Mouse (Mus musculus) intestine, embryonic 16.5 days (tissue): ENCODE measurements around the gene Sept1. TPM values are rescaled to one million over a fixed set of nuclear protein-coding genes. Genes with fewer than 3 reads are reported as not detected.
A peak's percentile ranks its signal among the peaks of the same experiment; 100 is the strongest.
"Not testable (repeated sequence)": the region's sequence is repeated elsewhere in the genome, so short reads cannot be mapped to it uniquely, and the experiment has no call there.

Source experiments
- ATAC-seq: fragments of 200-750 bp; cut with Nextera tagmentation; 2 replicates; pipeline ENCODE4 v1.8.0; 2017; ENCODE audit warnings: moderate TSS enrichment, moderate library complexity
- H3K27ac ChIP-seq: fragments of 300-500 bp; sonication (generic); 2 replicates; pipeline ENCODE4 v1.5.1; 2014; ENCODE audit warnings: mild to moderate bottlenecking, low read length
- H3K27me3 ChIP-seq: fragments of 300-500 bp; sonication (generic); replicated peaks from 2 replicates; pipeline ENCODE4 v1.6.1; 2014; ENCODE audit warnings: low read length, control low read depth, mixed read lengths; ENCODE audit not compliant: control insufficient read depth, insufficient read depth
- H3K36me3 ChIP-seq: fragments of 300-500 bp; sonication (generic); 2 replicates; pipeline ENCODE4 v1.6.1; 2014; ENCODE audit warnings: low read length, control low read depth; ENCODE audit not compliant: control insufficient read depth, insufficient read depth
- H3K4me1 ChIP-seq: fragments of 300-500 bp; sonication (generic); 2 replicates; pipeline ENCODE4 v1.6.1; 2014; ENCODE audit warnings: low read length, control low read depth, mixed read lengths; ENCODE audit not compliant: control insufficient read depth, insufficient read depth
- H3K4me2 ChIP-seq: fragments of 300-500 bp; sonication (generic); 2 replicates; pipeline ENCODE4 v1.6.1; 2014; ENCODE audit warnings: low read depth, low read length, control low read depth
- H3K4me3 ChIP-seq: fragments of 300-500 bp; sonication (generic); 2 replicates; pipeline ENCODE4 v1.5.1; 2014; ENCODE audit warnings: mild to moderate bottlenecking, low read length
- H3K9ac ChIP-seq: fragments of 300-500 bp; sonication (generic); 2 replicates; pipeline ENCODE4 v1.6.1; 2014; ENCODE audit warnings: low read depth, low read length
- H3K9me3 ChIP-seq: fragments of 300-500 bp; sonication (generic); 2 replicates; pipeline ENCODE4 v1.6.1; 2016; ENCODE audit warnings: low read length, control low read depth; ENCODE audit not compliant: control insufficient read depth
- WGBS: fragments of 180-500 bp; shearing (Covaris S2); extraction: QIAGEN DNeasy Blood & Tissue Kit; methylation state at CpG from one replicate; pipeline ENCODE4 v1.1.7; 2014; 5-methylcytosine and 5-hydroxymethylcytosine counted together
- polyA plus RNA-seq: library from polyadenylated mRNA; unstranded; fragments of >200 nt; fragmentation: Nextera tagmentation; extraction: Ambion mirVana; gene quantifications from 2 replicates; pipeline ENCODE4 v1.2.1, GENCODE M21; 2015

Gene Sept1
- polyA plus RNA-seq, 1 experiment from 2014 or later: 16.3 TPM

DNA sequence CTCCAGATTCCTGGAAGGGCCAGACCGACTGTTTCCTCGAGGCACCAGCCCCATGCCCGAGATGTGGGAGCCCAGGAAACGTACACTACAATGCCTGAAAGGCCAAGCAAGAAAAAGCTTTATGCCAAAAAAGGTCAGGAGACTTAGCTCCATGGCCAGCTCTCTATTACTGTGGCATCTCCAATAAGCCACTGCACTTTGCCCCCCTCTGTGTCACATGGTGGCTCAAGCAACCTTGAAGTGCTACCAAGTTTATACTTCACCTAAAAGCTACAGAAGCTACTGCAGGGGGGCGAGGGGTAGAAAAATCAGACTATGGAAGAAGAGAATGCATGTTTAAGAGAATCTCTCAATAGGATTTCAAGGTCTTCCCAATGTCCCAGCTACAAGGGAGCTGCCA, 39.9 kb downstream of the Sept1 start:
- Histone ChIP-seq H3K27me3 (no peaks in the 10 kb centered on the region), H3K4me2 (0 out of 2 replicates have a peak overlapping the region, but pooled peaks have one; percentile 16), H3K9ac (peak overlapping the region; percentile 13; the same call in 1 of the 2 replicates), H3K9me3 (no peaks in the 10 kb centered on the region), H3K27ac (no peak overlapping the region), H3K4me3 (no peak overlapping the region), H3K4me1 (peaks cover 18% of the 10 kb centered on the region), H3K36me3 (peaks cover 20% of the 10 kb centered on the region)
- WGBS: 94% methylated on average over 5 of the region's 5 CpGs
- ATAC-seq: no peak

DNA sequence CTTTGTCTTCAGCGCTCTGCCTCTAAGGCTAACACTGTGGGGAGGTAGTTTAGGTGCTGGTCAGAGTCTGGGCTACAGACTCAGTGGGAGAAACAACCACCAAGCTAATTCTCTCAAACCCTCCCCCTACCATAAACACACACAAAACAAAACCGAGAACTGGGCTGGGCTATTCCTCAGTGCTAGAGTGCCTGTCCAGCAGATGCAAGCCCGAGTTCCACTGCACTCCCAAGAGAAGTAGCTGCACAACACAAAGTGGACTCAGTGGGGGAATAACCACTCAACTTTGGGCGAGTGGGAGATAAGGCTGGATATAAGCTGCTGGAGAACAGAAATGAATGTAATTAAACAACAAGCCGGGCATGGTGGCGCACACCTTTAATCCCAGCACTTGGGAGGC, 42.3 kb downstream of the Sept1 start:
- Histone ChIP-seq H3K27ac (no peak overlapping the region), H3K27me3 (no peaks in the 10 kb centered on the region), H3K36me3 (peaks cover 16% of the 10 kb centered on the region), H3K9ac (no peak overlapping the region), H3K4me3 (no peak overlapping the region), H3K4me2 (no peak overlapping the region), H3K9me3 (no peaks in the 10 kb centered on the region), H3K4me1 (peaks cover 11% of the 10 kb centered on the region)
- 79% methylated on average over 6 of the region's 6 CpGs for WGBS
- ATAC-seq: no peak

DNA sequence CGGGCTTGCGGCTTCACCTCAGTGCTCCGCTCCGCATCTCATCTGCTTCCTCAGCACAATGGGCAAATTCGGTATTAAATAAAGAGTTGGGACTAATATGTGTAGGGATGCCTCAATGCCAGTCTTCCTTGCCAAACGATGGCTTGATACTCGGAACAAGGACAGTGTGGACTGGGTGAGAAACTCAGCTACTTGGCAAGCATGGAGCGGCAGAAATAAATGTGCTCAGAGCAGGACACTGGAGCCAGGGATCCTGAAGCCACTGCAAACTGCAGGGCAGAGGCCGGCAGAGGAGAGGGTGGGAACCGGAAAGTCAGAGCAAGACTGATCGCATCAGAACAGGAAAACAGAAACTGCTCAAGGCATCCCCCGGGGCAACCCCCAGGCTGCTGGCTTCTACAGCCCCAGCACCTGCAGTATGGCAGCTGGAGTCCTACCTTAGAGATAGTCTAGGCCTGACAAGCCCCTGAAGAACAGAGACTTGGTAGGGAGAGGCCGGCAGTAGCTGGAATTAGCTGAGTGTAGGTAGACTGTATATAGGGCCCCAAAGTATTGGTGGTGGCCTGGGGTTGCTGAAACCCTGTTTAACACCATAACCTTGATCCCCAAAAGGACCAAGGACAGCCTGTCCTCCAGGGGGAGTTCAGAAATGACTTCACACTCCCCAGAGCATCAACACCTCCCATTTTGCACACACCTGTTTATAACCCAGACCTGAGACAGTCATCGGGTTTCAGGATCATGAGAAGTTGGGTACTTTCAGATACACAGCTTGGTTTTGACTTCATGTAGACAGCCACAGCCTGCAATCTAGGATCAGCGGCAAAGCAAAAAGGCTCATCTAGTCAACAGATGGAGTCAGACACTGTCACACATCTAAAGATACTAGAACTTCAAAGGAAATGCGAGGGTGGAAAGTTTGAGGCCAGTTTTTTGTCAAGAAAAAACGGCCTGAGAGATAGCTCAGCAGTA, 44.3 kb downstream of the Sept1 start:
- WGBS: 82% methylated on average over 17 of the region's 17 CpGs

GRCm38 (mm10) chr7:127187351-127187750, 45.6 kb downstream of the Sept1 start:
- H3K27ac ChIP-seq: no peak overlapping the region
- no peaks in the 10 kb centered on the region; the same call in 1 of the 2 replicates for H3K4me1 ChIP-seq
- H3K4me3 ChIP-seq: no peak overlapping the region
- no peaks in the 10 kb centered on the region for H3K27me3 ChIP-seq
- WGBS: 65% methylated on average over 10 of the region's 10 CpGs
- H3K9ac ChIP-seq: no peak overlapping the region
- H3K9me3 ChIP-seq: no peaks in the 10 kb centered on the region
- ATAC-seq: no peak
- H3K36me3 ChIP-seq: peaks cover 7% of the 10 kb centered on the region
- H3K4me2 ChIP-seq: no peak overlapping the region

More for the DNA sequence above, 44.3 kb downstream of the Sept1 start:
- ATAC-seq: no peak
- Histone ChIP-seq H3K4me3 (no peak overlapping the region), H3K4me2 (no peak overlapping the region), H3K27me3 (no peaks in the 10 kb centered on the region), H3K27ac (no peak overlapping the region), H3K36me3 (peaks cover 16% of the 10 kb centered on the region), H3K9ac (no peak overlapping the region), H3K4me1 (peaks cover 2% of the 10 kb centered on the region; the same call in 1 of the 2 replicates), H3K9me3 (no peaks in the 10 kb centered on the region)

DNA sequence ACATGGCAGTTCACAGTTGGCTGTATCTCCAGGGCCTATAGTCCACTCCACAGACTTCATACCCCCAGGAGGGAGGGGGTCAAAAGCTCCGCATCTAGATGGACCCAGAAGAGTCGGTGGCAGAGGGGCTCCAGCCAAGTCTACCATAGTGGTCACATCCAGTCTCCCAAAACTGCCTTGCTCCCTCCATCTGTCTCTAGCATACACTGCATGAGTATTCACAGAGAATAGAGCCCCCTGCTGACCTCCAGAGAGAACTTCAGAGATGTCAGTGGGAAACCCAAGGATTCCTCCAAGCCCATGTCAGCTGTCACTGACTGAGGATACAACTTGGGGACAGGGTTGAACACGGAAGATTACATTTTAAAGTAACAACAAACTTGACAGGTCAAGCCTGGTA, 47.3 kb downstream of the Sept1 start:
- Histone ChIP-seq H3K4me2 (no peak overlapping the region), H3K27me3 (no peaks in the 10 kb centered on the region), H3K4me1 (no peaks in the 10 kb centered on the region; the same call in 1 of the 2 replicates), H3K9me3 (no peaks in the 10 kb centered on the region), H3K27ac (no peak overlapping the region), H3K4me3 (no peak overlapping the region), H3K36me3 (no peaks in the 10 kb centered on the region), H3K9ac (no peak overlapping the region)
- WGBS: 74% methylated on average over 3 of the region's 3 CpGs
- no peak; the same call in 1 of the 2 replicates for ATAC-seq

DNA sequence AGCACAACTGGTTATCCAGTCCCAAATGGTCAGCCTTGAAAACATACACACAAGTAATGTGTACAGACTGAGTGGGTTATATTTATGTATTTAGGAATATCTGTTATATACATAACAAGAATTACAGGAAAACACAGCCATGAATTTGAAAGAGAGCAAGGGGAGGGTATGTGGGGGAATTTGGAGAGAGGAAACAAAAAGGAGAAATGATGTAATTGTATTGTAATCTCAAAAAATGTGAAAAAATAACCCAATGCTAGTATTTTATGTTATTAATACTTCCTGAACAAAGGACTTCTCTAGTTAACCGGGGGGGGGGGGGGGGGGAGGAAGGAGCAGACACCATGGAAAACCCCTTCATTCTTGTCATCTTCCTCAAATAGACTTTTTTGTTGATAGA, 48.2 kb downstream of the Sept1 start:
- Histone ChIP-seq H3K4me1 (no peaks in the 10 kb centered on the region; the same call in 1 of the 2 replicates), H3K9me3 (no peaks in the 10 kb centered on the region), H3K27ac (no peak overlapping the region), H3K27me3 (no peaks in the 10 kb centered on the region), H3K9ac (no peak overlapping the region), H3K36me3 (no peaks in the 10 kb centered on the region), H3K4me3 (no peak overlapping the region), H3K4me2 (no peak overlapping the region)
- 44% methylated on average over 1 of the region's 1 CpGs for WGBS
- ATAC-seq: no peak

DNA sequence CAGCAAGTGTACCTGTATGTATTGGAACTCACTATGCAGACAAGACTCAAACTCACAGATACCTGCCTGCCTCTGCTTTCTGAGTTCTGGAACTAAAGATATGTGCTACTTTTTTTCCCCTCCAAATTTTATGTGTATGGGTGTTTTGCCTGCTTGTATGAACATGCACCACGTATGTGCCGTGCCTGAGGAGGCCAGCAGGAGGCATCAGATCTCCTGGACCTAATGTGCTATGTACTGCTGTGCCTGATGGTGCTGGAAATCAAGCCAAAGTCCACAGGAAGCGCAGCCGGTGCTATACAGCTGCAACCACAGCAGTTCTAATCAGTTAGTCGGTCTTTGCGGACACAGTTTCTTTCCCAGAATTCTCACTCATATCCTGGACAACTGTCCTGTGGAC, 49.1 kb downstream of the Sept1 start:
- no peak overlapping the region for H3K27ac ChIP-seq
- ATAC-seq: peak; percentile 80
- H3K9me3 ChIP-seq: no peaks in the 10 kb centered on the region
- no peak overlapping the region for H3K4me3 ChIP-seq
- WGBS: 72% methylated on average over 6 of the region's 6 CpGs
- H3K27me3 ChIP-seq: no peaks in the 10 kb centered on the region
- no peak overlapping the region for H3K9ac ChIP-seq
- H3K36me3 ChIP-seq: no peaks in the 10 kb centered on the region
- H3K4me1 ChIP-seq: no peaks in the 10 kb centered on the region; the same call in 1 of the 2 replicates
- no peak overlapping the region for H3K4me2 ChIP-seq

GRCm38 (mm10) chr7:127183345-127183744, 49.6 kb downstream of the Sept1 start:
- Histone ChIP-seq H3K9ac (no peak overlapping the region), H3K4me1 (no peaks in the 10 kb centered on the region; the same call in 1 of the 2 replicates), H3K4me2 (no peak overlapping the region), H3K27me3 (no peaks in the 10 kb centered on the region), H3K9me3 (no peaks in the 10 kb centered on the region), H3K27ac (no peak overlapping the region), H3K36me3 (no peaks in the 10 kb centered on the region), H3K4me3 (no peak overlapping the region)
- ATAC-seq: peak; percentile 68
- 62% methylated on average over 8 of the region's 8 CpGs for WGBS

DNA sequence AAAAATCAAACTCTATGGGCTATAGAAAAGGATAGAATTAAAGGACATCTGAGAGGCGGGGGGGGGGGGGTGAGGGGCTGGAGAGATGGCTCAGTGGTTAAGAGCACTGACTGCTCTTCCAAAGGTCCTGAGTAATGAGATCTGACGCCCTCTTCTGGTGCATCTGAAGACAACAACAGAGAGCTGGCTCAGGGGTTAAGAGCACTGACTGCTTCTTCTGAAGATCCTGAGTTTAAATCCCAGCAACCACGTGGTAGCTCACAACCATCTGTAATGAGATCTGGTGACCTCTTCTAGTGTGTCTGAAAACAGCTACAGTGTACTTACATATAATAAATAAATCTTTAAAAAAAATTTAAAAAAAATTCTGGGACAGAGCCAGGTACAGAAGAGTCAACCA, 51.2 kb downstream of the Sept1 start:
- H3K4me2 ChIP-seq, ATAC-seq, H3K27me3 ChIP-seq, H3K27ac ChIP-seq, H3K9ac ChIP-seq, H3K9me3 ChIP-seq, H3K4me3 ChIP-seq, H3K36me3 ChIP-seq, H3K4me1 ChIP-seq: not testable (repeated sequence)
- 34% methylated on average over 3 of the region's 3 CpGs for WGBS
